Mouse (Mus musculus) gastrocnemius, postnatal 36 days (tissue): ENCODE results near the gene Stk16. TPM values are rescaled to one million over a fixed set of nuclear protein-coding genes. Genes with fewer than 3 reads are reported as not detected.
"Not testable (repeated sequence)": the region's sequence is repeated elsewhere in the genome, so short reads cannot be mapped to it uniquely, and the experiment has no call there.

Source experiments
- DNase-seq, 2 experiments: peaks; one replicate each; pipeline ENCODE4 v3.0.0; 2022
- intact Hi-C: fragments of 180-260 bp; cut with DNase I; formaldehyde crosslinking; loops from one replicate; pipeline ENCODE4 v1.15.1; 2025
- total RNA-seq, 2 experiments: library from RNA; stranded (reverse); gene quantifications; 2 replicates each; pipeline ENCODE4 v1.2.3; 2021

The Stk16 gene
- total RNA-seq, 2 experiments from 2014 or later = 19.4 to 23.1 TPM

DNA sequence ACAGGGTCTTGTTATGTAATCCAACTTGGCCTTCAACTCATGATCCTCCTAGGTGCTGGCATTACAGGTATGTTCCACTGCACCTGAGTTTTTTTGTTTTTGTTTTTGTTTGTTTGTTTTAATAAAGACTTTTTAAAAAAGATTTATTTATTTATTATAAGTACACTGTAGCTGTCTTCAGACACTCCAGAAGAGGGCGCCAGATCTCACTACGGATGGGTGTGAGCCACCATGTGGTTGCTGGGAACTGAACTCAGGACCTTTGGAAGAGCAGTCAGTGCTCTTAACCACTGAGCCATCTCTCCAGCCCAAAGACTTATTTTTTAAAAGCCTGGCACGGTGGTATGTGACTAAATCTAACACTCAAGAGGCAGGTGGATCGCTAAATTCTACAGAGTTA is 21.9 kb downstream of the Stk16 start:
- intact Hi-C loops = not testable (repeated sequence)

DNA sequence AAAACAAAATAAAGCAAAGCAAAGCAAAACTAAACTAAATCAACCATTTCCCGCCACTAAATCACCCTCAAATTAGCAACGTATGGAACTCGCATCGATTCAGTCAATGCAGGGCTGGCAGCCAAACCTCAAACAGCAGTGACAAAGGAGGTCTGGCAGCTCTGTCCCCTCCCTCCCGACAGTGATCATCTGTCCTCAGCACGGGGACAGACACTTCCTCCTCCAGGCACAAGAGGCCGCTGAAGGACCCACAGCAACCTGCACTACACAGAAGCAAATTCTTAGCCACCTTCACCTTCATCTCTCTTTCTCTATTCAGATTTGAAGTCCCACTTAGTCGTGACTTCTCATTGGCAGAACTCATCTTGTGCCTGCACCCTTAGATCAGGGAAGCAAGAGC is 24.0 kb downstream of the Stk16 start:
- intact Hi-C loops = no loop called here
- no peak for DNase-seq

More for the DNA sequence above, 21.9 kb downstream of the Stk16 start:
- DNase-seq = not testable (repeated sequence)

DNA sequence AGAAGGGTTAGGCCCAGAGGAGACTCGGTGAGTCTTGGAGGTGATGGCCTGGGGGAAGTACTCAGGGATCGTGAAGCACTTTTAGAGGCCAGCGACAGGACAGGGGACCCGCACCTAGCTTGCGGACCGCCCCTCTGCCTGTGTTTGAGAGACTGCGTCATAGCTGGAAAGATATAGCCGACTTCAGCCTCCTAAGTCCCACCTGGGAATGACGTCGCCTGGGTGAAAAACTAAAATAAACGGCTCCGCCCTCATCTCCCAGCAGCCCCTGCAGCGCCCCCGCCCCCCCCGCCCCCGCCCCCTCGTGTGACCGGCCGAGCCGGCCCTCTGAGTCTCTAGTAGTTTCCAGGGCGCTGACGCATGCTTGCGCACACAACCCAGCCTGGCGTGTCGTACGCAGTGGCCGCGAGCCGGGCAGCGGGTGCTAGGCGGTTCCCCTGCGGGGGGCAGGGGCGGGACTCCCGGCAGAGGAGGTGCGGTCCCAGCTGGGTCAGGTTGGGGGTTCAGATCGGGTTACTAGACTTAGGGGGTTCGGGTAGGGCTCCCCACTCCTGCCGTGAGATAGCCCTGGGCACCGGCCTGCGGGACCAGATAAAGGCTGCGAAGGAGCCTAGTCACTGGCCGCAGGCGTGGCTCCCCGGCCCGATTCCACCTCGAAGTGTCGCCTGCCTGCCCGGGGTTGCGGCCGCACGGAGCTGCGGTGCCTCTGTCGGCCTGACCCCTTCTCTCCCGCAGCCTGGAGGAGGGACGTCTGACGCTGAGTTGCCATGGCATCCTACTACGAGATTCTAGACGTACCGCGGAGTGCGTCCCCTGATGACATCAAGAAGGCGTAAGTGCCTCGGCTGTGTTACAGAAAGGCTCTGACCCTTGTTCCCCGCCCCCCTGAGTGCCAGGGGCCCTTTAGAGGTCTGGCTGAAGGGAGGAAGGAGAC is 25.7 kb downstream of the Stk16 start, which contains the start of gene Dnajb2:
TSS of gene Dnajb2 (plus strand) at position 290 of the 934 bp plus-strand sequence.
- peak; percentile 83 to 87 for DNase-seq
- intact Hi-C loops = no loop called here

DNA sequence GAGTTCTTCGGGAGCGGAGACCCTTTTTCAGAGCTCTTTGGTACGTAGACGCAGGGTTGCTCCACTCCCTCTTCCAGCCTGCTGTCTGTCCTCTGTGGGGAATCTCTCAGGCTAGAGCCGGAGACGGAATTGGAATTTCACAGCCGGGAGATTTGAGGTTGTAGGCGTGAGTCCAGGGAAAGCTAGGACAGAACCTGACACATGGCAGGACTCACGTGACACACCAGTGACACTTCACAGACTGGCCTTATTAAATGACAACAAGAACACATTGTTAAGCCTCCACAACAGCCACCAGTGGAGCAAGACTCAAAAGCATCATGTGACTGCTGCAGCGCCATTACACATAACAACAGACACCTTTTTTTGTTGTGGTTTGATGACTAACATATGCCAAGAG is 29.0 kb downstream of the Stk16 start:
- no peak for DNase-seq
- intact Hi-C loops = no loop called here

DNA sequence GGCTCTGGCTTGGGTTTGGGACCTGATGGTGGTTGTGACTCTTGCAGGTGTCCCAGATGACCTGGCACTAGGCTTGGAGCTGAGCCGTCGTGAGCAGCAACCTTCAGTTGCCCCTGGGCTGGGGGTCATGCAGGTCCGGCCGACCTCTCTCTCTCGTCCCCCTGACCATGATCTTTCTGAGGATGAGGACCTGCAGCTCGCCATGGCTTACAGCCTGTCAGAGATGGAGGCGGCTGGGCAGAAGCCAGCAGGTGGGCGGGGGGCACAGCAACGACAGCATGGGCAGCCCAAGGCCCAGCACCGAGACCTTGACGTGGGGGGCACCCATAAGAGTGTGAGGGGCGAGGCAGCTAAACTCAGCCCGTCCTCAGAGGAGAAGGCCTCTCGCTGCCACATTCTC is 32.8 kb downstream of the Stk16 start:
- no peak for DNase-seq
- intact Hi-C loops = no loop called here

DNA sequence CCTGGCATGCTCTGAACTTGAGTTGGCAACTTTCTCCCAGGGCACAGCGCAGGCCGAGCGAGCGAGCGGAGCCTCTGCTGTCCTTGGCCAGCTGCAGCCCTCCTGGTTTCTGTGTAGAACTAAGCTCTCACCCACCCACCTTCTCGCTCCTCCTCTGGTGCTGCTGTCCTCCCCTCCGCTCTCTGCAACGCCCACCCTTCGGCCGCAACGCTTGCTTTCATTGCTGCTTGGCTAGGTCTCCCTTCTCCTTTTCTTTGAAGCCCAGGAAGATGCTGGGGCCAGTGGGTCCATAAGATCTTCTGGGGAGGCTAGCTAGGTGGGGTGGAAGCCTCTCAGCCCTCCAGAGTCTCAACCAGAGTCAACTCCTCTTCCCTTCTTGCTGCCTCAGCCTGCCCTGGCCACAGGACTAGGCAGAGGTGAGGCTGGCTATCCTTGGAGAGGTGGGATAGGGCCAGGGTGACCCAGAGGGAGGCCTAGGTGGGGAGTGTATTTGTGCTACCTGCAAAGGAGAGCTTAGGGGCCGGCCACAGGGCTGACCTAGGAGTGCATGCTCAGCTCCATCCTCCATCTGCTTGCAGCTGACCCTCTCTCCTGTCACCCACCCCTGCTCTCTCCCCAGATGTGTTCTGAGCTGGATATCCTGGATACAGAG is 33.7 kb downstream of the Stk16 start:
- intact Hi-C loops = no loop called here
- no peak for DNase-seq

DNA sequence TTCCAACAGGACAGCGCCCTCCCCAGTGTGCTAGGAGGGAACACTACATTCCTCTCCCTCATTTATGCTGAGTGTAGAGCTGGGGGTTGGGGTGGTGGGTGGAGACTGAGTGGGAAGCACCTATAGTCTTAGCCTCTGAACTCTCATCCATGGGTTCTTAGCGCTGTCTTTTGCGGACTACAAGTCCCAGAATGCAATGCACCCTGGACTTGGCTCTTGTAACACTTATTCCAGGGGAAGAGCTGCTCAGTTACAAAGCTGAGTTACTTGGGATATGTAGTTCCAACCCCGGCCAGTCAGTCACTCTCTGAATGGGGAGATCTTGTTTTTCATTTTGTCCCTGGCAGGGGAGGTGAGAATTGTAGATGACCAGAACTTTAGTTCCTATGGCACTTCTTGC is 34.2 kb downstream of the Stk16 start:
- no peak for DNase-seq
- intact Hi-C loops = no loop called here

DNA sequence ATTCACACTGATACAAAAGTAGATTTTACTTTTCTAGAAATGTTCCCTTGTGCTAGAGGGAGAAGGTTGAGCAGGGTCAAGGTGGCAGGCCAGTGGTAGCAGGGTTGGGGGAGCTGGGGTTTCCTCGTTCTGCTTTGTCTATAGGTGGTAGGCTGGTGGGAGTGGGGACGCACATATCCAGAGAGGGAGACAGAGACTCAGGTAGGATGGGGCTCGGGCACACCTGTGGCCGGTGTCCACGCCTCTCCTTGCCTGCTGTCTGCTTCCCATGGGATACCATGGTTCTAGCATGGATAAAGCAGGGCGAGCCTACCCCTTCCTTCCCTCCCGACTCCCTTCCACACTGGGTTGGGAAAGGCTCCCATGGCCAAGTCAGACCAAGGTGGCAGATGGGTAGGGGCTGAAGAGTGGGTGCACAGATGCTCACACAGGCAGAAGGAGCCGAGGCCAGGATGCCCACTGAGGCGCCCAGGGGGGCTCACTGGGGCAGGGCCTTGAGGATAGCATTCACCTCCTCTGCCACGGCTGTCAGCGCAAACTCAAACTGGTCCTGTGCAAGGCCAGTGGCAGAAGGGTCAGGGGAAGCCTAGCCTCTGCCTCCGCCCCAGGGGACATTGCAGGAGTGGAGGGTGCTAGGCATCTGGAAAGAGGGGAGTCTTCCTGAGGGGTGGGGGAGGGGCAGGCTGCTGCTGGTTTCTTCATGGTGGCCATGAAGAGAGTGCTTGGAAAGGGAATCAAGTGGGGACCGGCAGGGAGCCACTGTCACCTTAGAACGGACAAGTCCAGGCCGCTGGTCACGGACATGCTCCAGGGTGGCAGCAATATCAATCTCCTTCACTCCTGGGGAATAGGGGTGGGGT is 36.7 kb downstream of the Stk16 start:
- intact Hi-C loops = no loop called here

DNA sequence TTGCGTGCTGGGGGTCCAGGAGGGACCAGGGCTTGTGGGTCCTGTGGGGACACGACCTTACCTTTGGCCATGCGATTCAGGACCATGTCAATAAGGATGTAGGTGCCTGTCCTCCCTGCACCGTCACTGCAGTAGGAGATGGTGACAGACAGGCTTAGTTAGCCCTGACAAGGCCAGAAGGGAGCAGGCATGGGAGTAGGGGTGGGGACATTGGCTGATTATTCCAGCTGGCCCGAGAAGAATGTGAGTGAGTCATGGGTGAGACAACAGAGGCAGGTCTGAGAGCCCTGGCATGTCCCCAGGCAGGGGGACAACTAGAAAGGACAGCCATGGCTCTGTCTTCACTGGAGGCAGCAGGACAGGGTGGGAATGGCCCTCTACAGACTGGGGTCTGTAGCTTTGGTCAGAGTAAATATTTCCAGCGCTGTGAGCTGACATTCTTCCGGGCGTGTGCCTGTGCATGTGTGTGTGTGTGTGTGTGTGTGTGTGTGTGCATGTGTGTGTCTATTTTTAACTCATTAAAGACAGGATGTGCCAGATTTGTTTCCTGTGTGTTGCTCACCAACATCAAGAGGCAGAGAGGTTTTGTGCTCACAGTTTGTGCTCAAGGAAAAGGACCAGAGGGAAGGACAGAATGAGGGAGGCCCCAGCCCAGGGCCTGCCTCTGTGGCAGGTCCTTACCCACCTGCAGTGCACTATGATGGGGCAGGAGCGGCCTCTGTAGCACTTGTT is 37.6 kb downstream of the Stk16 start:
- intact Hi-C loops = no loop called here
- peak in 1 of 2 experiments; percentile 45 for DNase-seq

More for the DNA sequence above, 36.7 kb downstream of the Stk16 start:
- no peak for DNase-seq

DNA sequence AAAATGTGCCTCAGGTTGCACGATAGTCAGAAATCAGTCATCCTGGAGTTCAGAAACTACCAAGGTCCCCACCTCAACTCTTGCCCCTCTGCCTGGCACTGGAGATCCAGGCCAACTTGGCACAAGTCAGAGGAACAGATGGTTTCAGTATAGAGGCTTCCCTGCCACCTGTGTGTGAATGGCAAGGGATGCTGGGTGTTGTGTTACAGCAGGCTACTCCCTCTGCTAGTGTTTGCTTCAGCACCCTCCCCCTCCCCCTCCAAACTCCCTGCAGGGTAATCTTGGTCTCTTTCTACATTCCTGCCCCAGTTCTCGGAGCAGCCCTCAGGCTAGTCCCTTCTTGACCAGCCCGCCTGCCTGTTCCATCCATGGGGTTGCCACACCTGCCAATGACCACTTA is 39.9 kb downstream of the Stk16 start:
- intact Hi-C loops = loop anchor here (5.0 kb wide), 1 partner anchor 67 kb away; the partner anchor contains the start of gene Dnpep
- DNase-seq = no peak

DNA sequence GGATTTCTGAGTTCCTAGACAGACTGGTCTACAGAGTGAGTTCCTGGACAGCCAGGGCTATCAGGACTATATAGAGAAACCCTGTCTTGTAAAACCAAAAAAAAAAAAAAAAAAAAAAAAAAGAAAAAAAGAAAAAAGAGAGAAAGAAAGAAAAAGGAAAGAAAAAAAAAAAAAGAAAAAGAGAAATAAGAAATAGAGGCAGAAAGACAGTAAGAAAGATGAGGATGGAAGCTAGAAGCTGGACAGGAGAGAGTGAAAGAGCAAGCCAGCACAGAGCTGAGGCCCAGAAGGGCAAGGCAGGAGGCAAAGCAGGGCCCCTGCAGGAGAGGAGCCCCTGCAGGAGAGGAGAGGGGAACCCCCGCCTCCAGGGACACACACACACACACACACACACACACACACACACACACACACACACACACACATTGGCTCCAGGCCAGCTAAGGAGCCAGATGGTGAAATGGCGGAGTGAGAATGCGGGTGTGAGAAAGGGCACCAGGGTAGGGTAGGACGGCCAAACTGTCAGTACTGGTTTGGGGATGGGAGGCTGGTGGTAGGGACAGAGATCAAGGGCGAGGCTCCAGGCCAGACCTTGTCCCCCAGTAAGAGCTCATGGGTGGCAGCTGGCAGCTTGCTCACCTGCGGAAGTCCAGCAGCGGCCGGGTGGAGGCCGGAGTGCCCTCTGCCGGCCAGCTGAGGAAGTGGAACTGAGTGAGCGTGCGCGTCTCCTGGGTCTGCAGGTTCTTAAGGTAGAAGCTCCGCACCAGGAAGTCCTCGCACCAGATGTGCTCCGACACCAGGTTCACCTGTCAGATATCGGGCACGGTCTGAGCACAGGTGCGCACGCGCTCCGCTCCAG is 40.7 kb downstream of the Stk16 start:
- intact Hi-C loops = loop anchor here (5.0 kb wide), 1 partner anchor 66 kb away; the partner anchor contains the start of gene Dnpep
- peak; percentile 60 to 71 for DNase-seq

DNA sequence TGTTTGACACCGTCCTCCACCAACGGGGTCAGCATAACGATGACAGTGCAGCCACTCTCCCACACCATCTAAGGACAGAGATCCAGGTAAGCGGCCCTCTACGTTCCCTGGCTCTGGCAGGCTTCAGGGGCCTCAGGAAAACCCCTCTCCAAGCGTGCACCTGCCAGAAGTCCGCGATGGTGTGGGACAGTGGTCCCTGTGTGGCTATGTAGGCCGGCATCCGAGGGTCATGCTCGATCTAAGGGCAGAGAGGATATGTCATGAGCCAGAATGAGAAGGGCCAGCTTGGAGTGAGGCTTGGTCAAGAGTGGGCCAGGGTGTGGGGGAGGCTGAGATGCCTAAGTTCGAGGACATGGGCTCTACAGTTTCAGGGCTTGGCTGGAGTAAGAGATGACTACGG is 41.7 kb downstream of the Stk16 start:
- intact Hi-C loops = loop anchor here (5.0 kb wide), 1 partner anchor 65 kb away; the partner anchor contains the start of gene Dnpep
- DNase-seq = no peak

DNA sequence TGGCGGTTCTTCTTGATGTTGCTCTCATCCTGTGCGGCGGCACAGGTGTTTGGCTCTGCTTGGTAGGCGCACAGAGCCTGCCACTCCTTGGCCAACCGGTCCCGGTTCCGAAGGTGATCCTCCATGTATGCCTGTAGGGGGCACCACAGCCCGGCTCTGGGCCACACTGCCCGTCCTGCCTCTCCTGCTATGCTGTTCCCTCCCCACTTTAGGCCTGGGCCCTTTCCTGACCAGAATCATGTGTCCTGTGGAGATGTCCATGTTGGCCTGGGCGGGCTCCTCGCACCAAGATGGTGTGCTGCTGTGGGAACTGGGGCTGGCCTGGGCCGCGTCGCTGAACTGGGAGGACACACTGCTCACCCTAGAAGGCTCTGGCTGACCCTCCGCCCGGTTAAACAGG is 42.4 kb downstream of the Stk16 start:
- no peak for DNase-seq
- intact Hi-C loops = loop anchor here (5.0 kb wide), 1 partner anchor 64 kb away; the partner anchor contains the start of gene Dnpep

DNA sequence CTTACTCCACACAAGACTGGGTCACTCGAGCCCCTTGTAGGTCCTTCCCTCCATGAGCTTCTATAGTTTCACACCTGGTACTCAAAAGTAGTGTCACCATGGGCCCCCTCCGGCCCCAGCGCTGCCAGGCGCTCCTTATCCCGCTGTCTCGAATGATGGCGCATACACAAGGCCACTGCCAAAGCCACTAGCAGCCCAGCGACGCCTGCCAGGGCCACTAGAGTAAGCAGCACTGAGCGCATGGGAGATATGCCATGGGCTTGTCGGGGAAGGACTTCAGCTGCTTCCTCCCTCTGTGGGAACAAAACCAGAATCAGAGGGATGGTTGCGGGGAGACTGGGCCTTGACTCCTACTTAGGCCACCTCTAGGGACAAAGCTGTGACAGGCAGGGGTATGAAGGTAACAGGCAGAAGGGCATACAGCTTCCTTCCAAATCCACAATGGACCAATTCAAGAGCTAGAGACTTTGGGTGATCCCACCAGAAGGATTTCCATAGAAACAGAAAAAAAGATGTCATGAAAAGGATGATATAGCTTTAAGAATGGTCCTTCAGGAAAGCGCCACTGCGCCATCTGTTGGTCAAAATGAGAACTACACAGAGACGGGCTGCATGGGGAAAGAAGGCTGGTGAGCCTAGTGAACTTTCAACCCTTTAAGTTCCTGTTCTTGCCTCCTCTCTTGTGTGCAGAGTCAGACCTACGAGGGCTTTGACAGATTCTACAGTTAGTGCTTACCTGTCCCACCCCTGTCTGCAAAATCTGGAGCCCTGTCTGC is 43.4 kb downstream of the Stk16 start:
- intact Hi-C loops = loop anchor here (5.0 kb wide), 1 partner anchor 63 kb away; the partner anchor contains the start of gene Dnpep
- peak; percentile 72 to 73 for DNase-seq

DNA sequence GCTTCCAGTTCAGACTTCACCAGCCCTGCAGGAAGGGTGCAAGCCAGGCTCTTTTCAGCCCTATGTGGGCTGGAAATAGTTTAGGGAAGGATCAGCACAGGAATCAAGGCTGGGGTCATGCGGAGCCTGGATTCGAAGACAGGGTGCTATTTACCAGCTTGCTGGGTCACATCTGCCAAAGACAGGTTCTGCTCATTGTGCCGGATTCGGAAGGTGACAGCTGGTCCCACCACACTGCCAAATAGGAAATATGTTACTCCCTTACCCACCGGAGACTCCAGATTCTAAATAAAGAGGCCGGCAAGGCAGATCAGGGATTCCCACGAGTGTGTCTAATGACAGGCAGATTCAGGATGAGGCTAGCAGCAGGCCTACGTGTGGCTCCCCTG is 44.0 kb downstream of the Stk16 start:
- intact Hi-C loops = loop anchor here (5.0 kb wide), 2 partner anchors 63 to 307 kb away; partner anchors contain the start of gene Dnpep
- DNase-seq = no peak

DNA sequence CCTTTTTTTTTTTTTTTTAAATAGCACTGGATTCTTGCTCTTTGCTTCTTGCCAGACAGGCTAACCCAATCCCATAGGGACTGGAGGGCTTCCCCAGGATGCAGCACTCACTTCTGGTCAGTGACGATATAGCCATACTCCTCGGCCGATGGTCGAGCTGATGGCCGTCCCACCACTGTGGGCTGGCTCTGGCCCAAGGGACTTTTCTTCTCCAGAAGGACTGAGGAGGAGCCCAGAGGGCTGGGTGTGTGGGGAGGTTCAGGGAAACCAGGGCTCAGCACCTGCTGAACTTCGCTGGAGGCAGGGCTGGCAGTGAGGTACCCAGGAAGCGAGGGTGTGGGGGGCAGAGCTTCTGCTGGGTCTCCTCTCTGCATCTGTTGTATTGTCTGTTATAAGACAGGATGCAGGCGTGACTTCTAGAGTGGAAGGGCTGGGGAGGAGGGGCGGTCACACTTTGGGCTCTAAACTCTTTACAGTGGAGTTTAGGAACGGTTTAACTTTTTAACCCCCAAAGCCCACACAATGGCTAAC is 44.9 kb downstream of the Stk16 start:
- intact Hi-C loops = loop anchor here (5.0 kb wide), 1 partner anchor 308 kb away; no protein-coding TSS in a partner anchor
- no peak for DNase-seq

DNA sequence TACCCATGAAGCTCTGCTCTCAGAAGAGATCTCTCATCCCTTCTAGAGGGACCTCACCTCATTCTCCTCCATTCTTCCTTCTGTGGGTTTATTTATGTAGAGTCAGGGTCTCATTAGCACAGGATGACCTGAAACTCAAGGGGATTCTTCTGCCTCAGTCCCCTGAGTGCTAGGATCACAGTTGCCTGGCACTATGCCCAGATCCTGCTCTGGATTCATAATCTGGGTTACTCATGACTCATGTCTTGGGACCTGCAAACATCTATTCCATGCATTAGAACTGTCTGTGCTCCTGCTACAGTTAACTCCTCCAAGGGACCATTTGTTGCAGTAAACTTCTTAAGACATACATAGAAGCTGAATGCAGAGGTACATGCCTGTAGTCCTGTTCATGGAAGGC is 50.6 kb downstream of the Stk16 start:
- DNase-seq = no peak
- intact Hi-C loops = no loop called here
